Mouse (Mus musculus): Measurements from ENCODE around the gene Srpk1. TPM values are rescaled to one million over a fixed set of nuclear protein-coding genes. Genes with fewer than 3 reads are reported as not detected.

Gene Srpk1
- polyA plus RNA-seq, 1 experiment = 21.6 TPM

DNA sequence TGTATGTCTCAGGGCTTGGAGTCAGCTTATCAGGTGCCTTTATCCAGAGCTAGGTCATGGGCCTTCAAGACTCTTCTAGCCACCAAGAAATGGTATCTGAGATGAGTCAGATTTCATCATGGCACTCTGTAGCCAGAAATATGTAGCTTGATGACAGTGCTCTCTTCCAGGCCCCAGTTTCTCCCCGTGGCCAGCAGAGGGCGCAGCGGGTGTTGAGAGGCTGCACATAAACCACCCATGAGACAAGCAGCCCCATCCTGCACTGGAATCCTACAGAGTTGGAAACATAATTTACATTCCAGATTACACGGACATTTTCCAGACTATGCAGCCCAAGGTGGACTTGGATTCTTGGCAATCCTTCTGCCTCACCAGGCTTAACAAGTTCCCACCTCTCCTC is 29.5 kb downstream of the Srpk1 start:
- no peak overlapping the region for H3K27ac ChIP-seq (ENCODE audit: insufficient read depth, low read depth, low read length)
- 9% methylated on average over 4 of the region's 4 CpGs for WGBS
- peaks cover 6% of the 10 kb centered on the region for H3K36me3 ChIP-seq (ENCODE audit: control insufficient read depth, insufficient read depth, low read length)
- H3K4me3 ChIP-seq (ENCODE audit: insufficient read depth, low read depth, low read length) = no peak overlapping the region
- peak; percentile 70 for DNase-seq
- TF ChIP-seq POLR2A (IDR thresholded peaks at IDR 0.05; ENCODE audit: low read depth, low read length) (no peak), CTCF (conservative IDR thresholded peaks at IDR 0.05; ENCODE audit: insufficient read depth, insufficient read length, low read depth, low read length) (peak; percentile 80)
- H3K4me1 ChIP-seq (ENCODE audit: control insufficient read depth, insufficient read depth, low read length) = no peaks in the 10 kb centered on the region
- no peaks in the 10 kb centered on the region for H3K27me3 ChIP-seq (replicated peaks; ENCODE audit: control insufficient read depth, insufficient read depth, low read length)

DNA sequence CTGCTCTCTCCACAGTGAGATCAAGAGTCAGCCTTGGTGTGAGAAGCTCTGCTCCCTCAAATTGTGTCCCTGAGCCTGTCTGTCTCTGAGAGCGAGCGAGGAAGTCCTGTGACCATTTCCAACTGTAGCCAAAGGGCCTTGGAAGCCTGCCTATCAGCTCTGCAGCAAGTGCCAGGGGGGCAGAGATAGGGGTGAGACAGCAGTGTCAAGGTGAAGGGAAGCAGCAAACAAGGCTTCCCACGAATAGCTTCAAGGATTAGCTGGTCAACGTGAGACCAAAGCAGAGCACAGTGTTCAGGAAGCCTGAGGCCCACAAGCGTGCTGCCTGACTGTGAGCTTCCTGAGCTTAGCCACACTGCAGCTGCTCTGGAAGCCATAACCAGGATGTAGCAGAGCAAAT is 31.0 kb downstream of the Srpk1 start:
- no peak for DNase-seq
- H3K4me1 ChIP-seq (ENCODE audit: control insufficient read depth, insufficient read depth, low read length) = no peaks in the 10 kb centered on the region
- 84% methylated on average over 5 of the region's 5 CpGs for WGBS
- no peak overlapping the region for H3K4me3 ChIP-seq (ENCODE audit: insufficient read depth, low read depth, low read length)
- H3K27me3 ChIP-seq (replicated peaks; ENCODE audit: control insufficient read depth, insufficient read depth, low read length) = no peaks in the 10 kb centered on the region
- TF ChIP-seq CTCF (conservative IDR thresholded peaks at IDR 0.05; ENCODE audit: insufficient read depth, insufficient read length, low read depth, low read length) (no peak), POLR2A (IDR thresholded peaks at IDR 0.05; ENCODE audit: low read depth, low read length) (no peak)
- H3K36me3 ChIP-seq (ENCODE audit: control insufficient read depth, insufficient read depth, low read length) = peaks cover 4% of the 10 kb centered on the region
- H3K27ac ChIP-seq (ENCODE audit: insufficient read depth, low read depth, low read length) = no peak overlapping the region

DNA sequence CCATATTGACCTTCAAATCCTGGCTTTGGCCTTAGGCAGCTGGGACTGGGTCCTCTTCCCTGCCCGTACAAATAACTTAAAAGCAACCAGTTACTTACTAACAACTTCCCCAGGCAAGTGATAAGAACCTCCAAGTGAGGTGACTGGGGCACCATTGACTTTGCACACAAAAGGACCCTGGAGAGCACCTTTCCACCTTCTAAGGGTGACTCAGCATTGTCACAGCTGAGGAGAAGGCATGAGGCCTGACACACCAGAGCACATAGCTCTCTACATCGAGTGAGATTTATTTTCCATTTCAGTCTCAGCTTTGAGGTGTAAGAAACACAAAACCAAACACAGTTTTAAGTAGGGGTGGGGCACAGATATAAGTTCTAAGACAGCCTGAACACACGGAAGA is 31.9 kb downstream of the Srpk1 start:
- H3K4me1 ChIP-seq (ENCODE audit: control insufficient read depth, insufficient read depth, low read length) = no peaks in the 10 kb centered on the region
- H3K4me3 ChIP-seq (ENCODE audit: insufficient read depth, low read depth, low read length) = no peak overlapping the region
- no peak overlapping the region for H3K27ac ChIP-seq (ENCODE audit: insufficient read depth, low read depth, low read length)
- WGBS = 79% methylated on average over 3 of the region's 3 CpGs
- no peak for DNase-seq
- H3K36me3 ChIP-seq (ENCODE audit: control insufficient read depth, insufficient read depth, low read length) = peaks cover 3% of the 10 kb centered on the region
- no peaks in the 10 kb centered on the region for H3K27me3 ChIP-seq (replicated peaks; ENCODE audit: control insufficient read depth, insufficient read depth, low read length)
- TF ChIP-seq CTCF (conservative IDR thresholded peaks at IDR 0.05; ENCODE audit: insufficient read depth, insufficient read length, low read depth, low read length) (no peak), POLR2A (IDR thresholded peaks at IDR 0.05; ENCODE audit: low read depth, low read length) (no peak)

DNA sequence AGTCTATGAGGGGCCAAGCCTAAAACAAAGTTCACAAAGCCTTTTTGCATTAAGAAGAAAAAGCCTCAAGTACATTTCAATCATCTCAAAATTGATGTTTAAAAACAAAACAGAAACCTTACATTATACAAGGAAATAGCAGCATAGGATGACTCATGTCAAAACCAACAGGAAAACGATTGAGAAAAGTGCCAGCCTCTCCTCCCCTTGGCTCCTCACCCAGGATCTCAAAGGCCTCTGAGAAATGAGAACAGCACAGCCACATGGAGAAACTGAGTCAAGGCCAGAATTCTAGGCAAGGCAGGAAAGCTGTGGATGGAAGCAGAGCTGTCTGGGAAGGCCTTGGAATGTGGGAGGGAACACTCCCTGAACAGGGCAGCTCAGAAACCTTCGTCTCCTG is 33.9 kb downstream of the Srpk1 start:
- WGBS = 66% methylated on average over 2 of the region's 2 CpGs
- no peak for DNase-seq
- H3K4me3 ChIP-seq (ENCODE audit: insufficient read depth, low read depth, low read length) = no peak overlapping the region
- TF ChIP-seq CTCF (conservative IDR thresholded peaks at IDR 0.05; ENCODE audit: insufficient read depth, insufficient read length, low read depth, low read length) (no peak), POLR2A (IDR thresholded peaks at IDR 0.05; ENCODE audit: low read depth, low read length) (no peak)
- no peaks in the 10 kb centered on the region for H3K27me3 ChIP-seq (replicated peaks; ENCODE audit: control insufficient read depth, insufficient read depth, low read length)
- peaks cover 3% of the 10 kb centered on the region for H3K36me3 ChIP-seq (ENCODE audit: control insufficient read depth, insufficient read depth, low read length)
- H3K27ac ChIP-seq (ENCODE audit: insufficient read depth, low read depth, low read length) = no peak overlapping the region
- no peaks in the 10 kb centered on the region for H3K4me1 ChIP-seq (ENCODE audit: control insufficient read depth, insufficient read depth, low read length)

DNA sequence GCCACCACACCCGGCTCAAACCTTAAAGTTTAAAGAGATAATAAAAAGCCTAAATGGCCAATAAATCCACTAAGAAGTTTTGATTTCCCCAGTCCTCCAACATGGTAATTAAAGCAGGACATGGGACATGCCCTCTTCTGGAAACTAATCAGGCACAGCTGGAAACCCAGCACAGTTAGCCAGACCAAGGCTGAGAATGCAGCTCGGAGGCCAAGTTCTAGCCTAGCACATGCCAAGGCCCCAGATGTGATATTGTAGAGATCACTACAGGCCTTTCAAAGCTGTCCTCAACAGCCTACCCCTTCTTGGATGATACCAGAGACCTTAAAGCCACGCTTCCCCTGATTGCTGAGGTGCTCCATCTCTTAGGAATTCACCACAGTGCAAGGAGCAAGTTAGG is 36.0 kb downstream of the Srpk1 start:
- Histone ChIP-seq H3K27ac (ENCODE audit: insufficient read depth, low read depth, low read length) (no peak overlapping the region), H3K36me3 (ENCODE audit: control insufficient read depth, insufficient read depth, low read length) (peaks cover 3% of the 10 kb centered on the region), H3K4me3 (ENCODE audit: insufficient read depth, low read depth, low read length) (no peak overlapping the region), H3K27me3 (replicated peaks; ENCODE audit: control insufficient read depth, insufficient read depth, low read length) (no peaks in the 10 kb centered on the region), H3K4me1 (ENCODE audit: control insufficient read depth, insufficient read depth, low read length) (no peaks in the 10 kb centered on the region)
- TF ChIP-seq POLR2A (IDR thresholded peaks at IDR 0.05; ENCODE audit: low read depth, low read length) (no peak), CTCF (conservative IDR thresholded peaks at IDR 0.05; ENCODE audit: insufficient read depth, insufficient read length, low read depth, low read length) (no peak)
- 70% methylated on average over 3 of the region's 3 CpGs for WGBS
- DNase-seq = no peak

DNA sequence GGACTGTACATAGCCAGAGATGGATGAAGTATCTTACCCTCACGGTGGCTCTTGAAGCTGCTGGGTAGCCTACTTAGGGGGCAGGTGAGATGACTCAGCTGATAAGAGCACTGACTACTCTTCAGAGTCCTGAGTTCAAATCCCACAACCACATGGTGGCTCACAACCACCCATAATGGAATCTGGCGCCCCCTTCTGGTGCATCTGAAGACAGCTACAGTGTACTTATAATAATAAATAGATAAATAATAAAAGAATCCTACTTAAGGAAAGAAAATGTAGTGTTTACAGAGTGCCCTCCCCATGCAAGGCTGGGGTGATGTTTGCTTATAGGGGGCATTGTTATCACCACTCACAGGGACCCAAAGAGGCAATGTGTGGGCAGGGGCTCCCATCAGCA is 41.5 kb downstream of the Srpk1 start:
- WGBS = 69% methylated on average over 2 of the region's 2 CpGs
- Histone ChIP-seq H3K4me3 (ENCODE audit: insufficient read depth, low read depth, low read length) (no peak overlapping the region), H3K27ac (ENCODE audit: insufficient read depth, low read depth, low read length) (no peak overlapping the region)

DNA sequence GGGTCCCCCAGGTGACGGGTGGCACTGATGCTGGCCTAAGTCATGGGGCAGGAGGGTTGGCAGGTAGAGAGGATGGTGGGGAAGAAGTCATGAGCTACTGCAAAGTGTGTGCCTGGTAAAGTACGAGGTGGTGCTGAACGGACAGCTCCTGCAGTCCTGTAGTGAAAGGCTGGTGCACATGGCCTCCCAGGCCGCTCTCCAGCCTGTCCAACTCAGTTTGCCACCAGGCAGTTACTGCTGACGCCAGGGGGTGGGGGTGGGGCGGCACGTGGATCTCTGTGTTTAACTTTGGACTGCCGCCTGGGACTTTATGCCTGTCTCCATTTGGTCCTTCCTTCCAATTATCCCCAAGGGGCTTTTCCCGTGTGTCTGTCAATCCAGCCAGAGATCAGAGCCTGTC is 42.1 kb downstream of the Srpk1 start:
- no peak overlapping the region for H3K4me3 ChIP-seq (ENCODE audit: insufficient read depth, low read depth, low read length)
- no peaks in the 10 kb centered on the region for H3K36me3 ChIP-seq (ENCODE audit: control insufficient read depth, insufficient read depth, low read length)
- H3K4me1 ChIP-seq (ENCODE audit: control insufficient read depth, insufficient read depth, low read length) = no peaks in the 10 kb centered on the region
- no peak overlapping the region for H3K27ac ChIP-seq (ENCODE audit: insufficient read depth, low read depth, low read length)
- peak; percentile 64 for DNase-seq
- WGBS = 2% methylated on average over 9 of the region's 9 CpGs
- TF ChIP-seq POLR2A (IDR thresholded peaks at IDR 0.05; ENCODE audit: low read depth, low read length) = no peak
- no peak for TF ChIP-seq CTCF (conservative IDR thresholded peaks at IDR 0.05; ENCODE audit: insufficient read depth, insufficient read length, low read depth, low read length)
- no peaks in the 10 kb centered on the region for H3K27me3 ChIP-seq (replicated peaks; ENCODE audit: control insufficient read depth, insufficient read depth, low read length)

More for the DNA sequence above, 41.5 kb downstream of the Srpk1 start:
- Histone ChIP-seq H3K36me3 (ENCODE audit: control insufficient read depth, insufficient read depth, low read length) (no peaks in the 10 kb centered on the region), H3K27me3 (replicated peaks; ENCODE audit: control insufficient read depth, insufficient read depth, low read length) (no peaks in the 10 kb centered on the region), H3K4me1 (ENCODE audit: control insufficient read depth, insufficient read depth, low read length) (no peaks in the 10 kb centered on the region)
- DNase-seq = no peak
- no peak for TF ChIP-seq POLR2A (IDR thresholded peaks at IDR 0.05; ENCODE audit: low read depth, low read length)
- TF ChIP-seq CTCF (conservative IDR thresholded peaks at IDR 0.05; ENCODE audit: insufficient read depth, insufficient read length, low read depth, low read length) = no peak

All from kidney, adult 2 months (tissue).